Mouse (Mus musculus): ENCODE data around the gene Upk3a. TPM values are rescaled to one million over a fixed set of nuclear protein-coding genes. Genes with fewer than 3 reads are reported as not detected.
A peak's percentile ranks its signal among the peaks of the same experiment; 100 is the strongest.

Gene Upk3a
- polyA plus RNA-seq, 1 experiment from 2014 or later, result 1.1 TPM

- Histone ChIP-seq H3K27me3 (ENCODE audit: control insufficient read depth, insufficient read depth, low read depth, low read length) (no peaks in the 10 kb centered on the region), H3K9me3 (replicated peaks; ENCODE audit: control insufficient read depth, low read length, poor library complexity, severe bottlenecking) (no peaks in the 10 kb centered on the region), H3K27ac (ENCODE audit: low read length) (peak overlapping the region; percentile 80), H3K9ac (ENCODE audit: low read depth, low read length) (no peak overlapping the region), H3K4me2 (ENCODE audit: low read length) (no peak overlapping the region; the same call in 1 of the 2 replicates), H3K36me3 (ENCODE audit: control insufficient read depth, insufficient read depth, low read length) (peaks cover 6% of the 10 kb centered on the region), H3K4me3 (ENCODE audit: low read depth, low read length) (no peak overlapping the region), H3K4me1 (ENCODE audit: control insufficient read depth, insufficient read depth, low read length) (peaks cover 38% of the 10 kb centered on the region)
- WGBS, result 63% methylated on average over 10 of the region's 10 CpGs
- ATAC-seq, result 0 out of 2 replicates have a peak, but pooled peaks have one; percentile 7
Measured at GRCm38 (mm10) chr15:85041546-85042225, 24.7 kb downstream of the Upk3a start.

GRCm38 (mm10) chr15:85042361-85042954 is 25.5 kb downstream of the Upk3a start:
- no peak overlapping the region for H3K4me3 ChIP-seq (ENCODE audit: low read depth, low read length)
- peaks cover 36% of the 10 kb centered on the region for H3K4me1 ChIP-seq (ENCODE audit: control insufficient read depth, insufficient read depth, low read length)
- H3K4me2 ChIP-seq (ENCODE audit: low read length), result peak overlapping the region; percentile 20; the same call in 1 of the 2 replicates
- peaks cover 6% of the 10 kb centered on the region for H3K36me3 ChIP-seq (ENCODE audit: control insufficient read depth, insufficient read depth, low read length)
- WGBS, result 3% methylated on average over 4 of the region's 4 CpGs
- no peaks in the 10 kb centered on the region for H3K27me3 ChIP-seq (ENCODE audit: control insufficient read depth, insufficient read depth, low read depth, low read length)
- peak overlapping the region; percentile 80 for H3K27ac ChIP-seq (ENCODE audit: low read length)
- ATAC-seq, result peak; percentile 85
- H3K9ac ChIP-seq (ENCODE audit: low read depth, low read length), result peak overlapping the region; percentile 39; the same call in 1 of the 2 replicates
- no peaks in the 10 kb centered on the region for H3K9me3 ChIP-seq (replicated peaks; ENCODE audit: control insufficient read depth, low read length, poor library complexity, severe bottlenecking)

GRCm38 (mm10) chr15:85043116-85043515 is 26.2 kb downstream of the Upk3a start:
- Histone ChIP-seq H3K36me3 (ENCODE audit: control insufficient read depth, insufficient read depth, low read length) (peaks cover 6% of the 10 kb centered on the region), H3K4me2 (ENCODE audit: low read length) (peak overlapping the region; percentile 22; the same call in 1 of the 2 replicates), H3K9me3 (replicated peaks; ENCODE audit: control insufficient read depth, low read length, poor library complexity, severe bottlenecking) (no peaks in the 10 kb centered on the region), H3K9ac (ENCODE audit: low read depth, low read length) (peak overlapping the region; percentile 28; the same call in 1 of the 2 replicates), H3K27ac (ENCODE audit: low read length) (peak overlapping the region; percentile 80), H3K4me3 (ENCODE audit: low read depth, low read length) (no peak overlapping the region), H3K27me3 (ENCODE audit: control insufficient read depth, insufficient read depth, low read depth, low read length) (no peaks in the 10 kb centered on the region), H3K4me1 (ENCODE audit: control insufficient read depth, insufficient read depth, low read length) (peaks cover 30% of the 10 kb centered on the region)
- ATAC-seq, result no peak
- WGBS, result 56% methylated on average over 5 of the region's 5 CpGs

GRCm38 (mm10) chr15:85043761-85044160 is 26.8 kb downstream of the Upk3a start:
- WGBS, result 76% methylated on average over 5 of the region's 5 CpGs
- Histone ChIP-seq H3K9ac (ENCODE audit: low read depth, low read length) (no peak overlapping the region), H3K27me3 (ENCODE audit: control insufficient read depth, insufficient read depth, low read depth, low read length) (no peaks in the 10 kb centered on the region), H3K4me3 (ENCODE audit: low read depth, low read length) (no peak overlapping the region), H3K9me3 (replicated peaks; ENCODE audit: control insufficient read depth, low read length, poor library complexity, severe bottlenecking) (no peaks in the 10 kb centered on the region), H3K4me2 (ENCODE audit: low read length) (no peak overlapping the region), H3K27ac (ENCODE audit: low read length) (peak overlapping the region; percentile 80), H3K36me3 (ENCODE audit: control insufficient read depth, insufficient read depth, low read length) (peaks cover 12% of the 10 kb centered on the region), H3K4me1 (ENCODE audit: control insufficient read depth, insufficient read depth, low read length) (peaks cover 26% of the 10 kb centered on the region)
- no peak for ATAC-seq

GRCm38 (mm10) chr15:85046230-85046950 is 29.4 kb downstream of the Upk3a start:
- no peak overlapping the region for H3K27ac ChIP-seq (ENCODE audit: low read length)
- no peak overlapping the region for H3K9ac ChIP-seq (ENCODE audit: low read depth, low read length)
- peaks cover 23% of the 10 kb centered on the region for H3K4me1 ChIP-seq (ENCODE audit: control insufficient read depth, insufficient read depth, low read length)
- no peak for ATAC-seq
- peaks cover 20% of the 10 kb centered on the region for H3K36me3 ChIP-seq (ENCODE audit: control insufficient read depth, insufficient read depth, low read length)
- H3K9me3 ChIP-seq (replicated peaks; ENCODE audit: control insufficient read depth, low read length, poor library complexity, severe bottlenecking), result no peaks in the 10 kb centered on the region
- 92% methylated on average over 14 of the region's 14 CpGs for WGBS
- H3K4me2 ChIP-seq (ENCODE audit: low read length), result no peak overlapping the region
- no peaks in the 10 kb centered on the region for H3K27me3 ChIP-seq (ENCODE audit: control insufficient read depth, insufficient read depth, low read depth, low read length)
- H3K4me3 ChIP-seq (ENCODE audit: low read depth, low read length), result no peak overlapping the region

- Histone ChIP-seq H3K4me3 (ENCODE audit: low read depth, low read length) (no peak overlapping the region), H3K27me3 (ENCODE audit: control insufficient read depth, insufficient read depth, low read depth, low read length) (no peaks in the 10 kb centered on the region), H3K27ac (ENCODE audit: low read length) (no peak overlapping the region), H3K4me2 (ENCODE audit: low read length) (no peak overlapping the region), H3K36me3 (ENCODE audit: control insufficient read depth, insufficient read depth, low read length) (peaks cover 26% of the 10 kb centered on the region), H3K9ac (ENCODE audit: low read depth, low read length) (no peak overlapping the region), H3K4me1 (ENCODE audit: control insufficient read depth, insufficient read depth, low read length) (peaks cover 9% of the 10 kb centered on the region), H3K9me3 (replicated peaks; ENCODE audit: control insufficient read depth, low read length, poor library complexity, severe bottlenecking) (no peaks in the 10 kb centered on the region)
- WGBS, result 99% methylated on average over 4 of the region's 4 CpGs
- no peak for ATAC-seq
Measured at GRCm38 (mm10) chr15:85047865-85048264, 30.9 kb downstream of the Upk3a start.

GRCm38 (mm10) chr15:85049758-85050157 is 32.8 kb downstream of the Upk3a start:
- no peaks in the 10 kb centered on the region for H3K27me3 ChIP-seq (ENCODE audit: control insufficient read depth, insufficient read depth, low read depth, low read length)
- 91% methylated on average over 1 of the region's 1 CpGs for WGBS
- H3K27ac ChIP-seq (ENCODE audit: low read length), result no peak overlapping the region
- no peaks in the 10 kb centered on the region for H3K9me3 ChIP-seq (replicated peaks; ENCODE audit: control insufficient read depth, low read length, poor library complexity, severe bottlenecking)
- no peak overlapping the region for H3K4me3 ChIP-seq (ENCODE audit: low read depth, low read length)
- H3K36me3 ChIP-seq (ENCODE audit: control insufficient read depth, insufficient read depth, low read length), result peaks cover 28% of the 10 kb centered on the region
- no peaks in the 10 kb centered on the region for H3K4me1 ChIP-seq (ENCODE audit: control insufficient read depth, insufficient read depth, low read length)
- no peak for ATAC-seq
- no peak overlapping the region for H3K9ac ChIP-seq (ENCODE audit: low read depth, low read length)
- H3K4me2 ChIP-seq (ENCODE audit: low read length), result no peak overlapping the region

- peaks cover 23% of the 10 kb centered on the region for H3K36me3 ChIP-seq (ENCODE audit: control insufficient read depth, insufficient read depth, low read length)
- no peak overlapping the region for H3K4me2 ChIP-seq (ENCODE audit: low read length)
- H3K9ac ChIP-seq (ENCODE audit: low read depth, low read length), result no peak overlapping the region
- H3K4me3 ChIP-seq (ENCODE audit: low read depth, low read length), result no peak overlapping the region
- H3K27me3 ChIP-seq (ENCODE audit: control insufficient read depth, insufficient read depth, low read depth, low read length), result no peaks in the 10 kb centered on the region
- no peak for ATAC-seq
- no peak overlapping the region for H3K27ac ChIP-seq (ENCODE audit: low read length)
- H3K9me3 ChIP-seq (replicated peaks; ENCODE audit: control insufficient read depth, low read length, poor library complexity, severe bottlenecking), result no peaks in the 10 kb centered on the region
- H3K4me1 ChIP-seq (ENCODE audit: control insufficient read depth, insufficient read depth, low read length), result no peaks in the 10 kb centered on the region
- WGBS, result 96% methylated on average over 3 of the region's 3 CpGs
Measured at GRCm38 (mm10) chr15:85054098-85054497, 37.2 kb downstream of the Upk3a start.

- H3K27me3 ChIP-seq (ENCODE audit: control insufficient read depth, insufficient read depth, low read depth, low read length), result no peaks in the 10 kb centered on the region
- no peak overlapping the region for H3K9ac ChIP-seq (ENCODE audit: low read depth, low read length)
- H3K4me3 ChIP-seq (ENCODE audit: low read depth, low read length), result no peak overlapping the region
- peaks cover 26% of the 10 kb centered on the region for H3K36me3 ChIP-seq (ENCODE audit: control insufficient read depth, insufficient read depth, low read length)
- no peak overlapping the region for H3K27ac ChIP-seq (ENCODE audit: low read length)
- no peak overlapping the region for H3K4me2 ChIP-seq (ENCODE audit: low read length)
- H3K9me3 ChIP-seq (replicated peaks; ENCODE audit: control insufficient read depth, low read length, poor library complexity, severe bottlenecking), result no peaks in the 10 kb centered on the region
- H3K4me1 ChIP-seq (ENCODE audit: control insufficient read depth, insufficient read depth, low read length), result no peaks in the 10 kb centered on the region
- no peak for ATAC-seq
- 74% methylated on average over 4 of the region's 4 CpGs for WGBS
Measured at GRCm38 (mm10) chr15:85055186-85055585, 38.2 kb downstream of the Upk3a start.
